Mouse (Mus musculus) Patski (cell line): ENCODE results near the gene Echdc3. TPM values are rescaled to one million over a fixed set of nuclear protein-coding genes. Genes with fewer than 3 reads are reported as not detected.

Source experiments
- ATAC-seq: fragments of 100-300 bp; one replicate; pipeline ENCODE4 v1.8.0; 2021
- CTCF ChIA-PET: fragments of 350-600 bp; sonication (Branson Sonifier 250); formaldehyde crosslinking; loops from one replicate; lab custom pipeline; 2022; ENCODE audit warnings: inconsistent platforms; lab: Charles Lee
- POLR2A ChIA-PET: fragments of 350-600 bp; sonication (Branson Sonifier 250); formaldehyde crosslinking; loops from one replicate; lab custom pipeline; 2022; ENCODE audit warnings: antibody characterized with exemption, inconsistent platforms; lab: Charles Lee
- DNase-seq: peaks from one replicate; pipeline ENCODE4 v3.0.0-alpha.2; 2011; ENCODE audit warnings: low read depth, low spot score
- H3K27me3 ChIP-seq: fragments of 371-371 bp; one replicate; pipeline ENCODE4 v1.5.1; 2021
- CTCF ChIP-seq: fragments of 100-300 bp; IDR thresholded peaks from one replicate; pipeline ENCODE4 v1.5.1; 2021
- in situ Hi-C: fragments of 300-500 bp; cut with MboI; formaldehyde crosslinking; loops from 3 replicates; pipeline ENCODE4 v1.11.1; 2018; ENCODE audit warnings: low pct_unique_long_range_greater_than_20kb, mixed read lengths
- polyA plus RNA-seq: library from polyadenylated mRNA; unstranded; gene quantifications from one replicate; pipeline ENCODE4 v1.2.3, GENCODE M21; 2021

Echdc3 gene
- polyA plus RNA-seq, 1 experiment from 2014 or later, result 22.2 TPM

DNA sequence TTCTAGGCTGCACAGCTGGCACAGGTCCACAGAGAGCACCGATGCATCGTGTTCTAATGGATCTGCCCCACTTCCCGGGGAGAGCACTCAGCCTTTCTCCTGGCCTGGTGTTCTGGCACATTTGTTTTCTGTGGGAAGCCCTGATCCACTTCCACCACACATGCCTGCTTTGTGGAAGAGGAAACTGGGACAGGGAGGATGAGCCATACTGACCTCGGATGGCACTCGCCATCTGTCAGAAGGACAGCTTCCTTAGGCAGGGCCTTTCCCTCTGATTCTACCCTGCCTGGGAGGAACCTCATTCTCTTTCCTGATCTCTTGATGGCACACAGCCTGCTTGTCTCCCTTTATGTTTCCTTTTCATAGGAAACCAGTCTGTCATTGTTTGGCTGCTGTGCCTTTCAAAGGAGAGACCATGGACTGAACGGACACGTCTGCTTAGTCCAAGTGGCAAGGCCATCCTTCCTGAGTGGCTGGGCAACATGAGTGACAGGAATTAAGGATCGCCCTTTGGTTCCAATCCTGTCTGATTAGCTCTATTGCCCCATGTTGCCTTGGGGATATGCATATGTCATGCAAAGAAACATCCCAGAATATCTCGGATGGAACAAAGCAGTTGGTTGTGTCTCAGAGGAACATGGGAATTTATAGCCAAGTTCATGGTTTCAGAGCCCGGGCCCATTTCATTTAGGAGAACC lies 13.7 kb upstream of the Echdc3 start:
- ATAC-seq (no peak), DNase-seq (no peak)
- ChIA-PET POLR2A (no interaction called here), CTCF (no interaction called here)
- in situ Hi-C loops, result loop anchor here (5.0 kb wide), 1 partner anchor 96 kb away; the partner anchor contains the start of gene Usp6nl
- no peaks in the 10 kb centered on the region for H3K27me3 ChIP-seq
- TF ChIP-seq CTCF, result no peak

DNA sequence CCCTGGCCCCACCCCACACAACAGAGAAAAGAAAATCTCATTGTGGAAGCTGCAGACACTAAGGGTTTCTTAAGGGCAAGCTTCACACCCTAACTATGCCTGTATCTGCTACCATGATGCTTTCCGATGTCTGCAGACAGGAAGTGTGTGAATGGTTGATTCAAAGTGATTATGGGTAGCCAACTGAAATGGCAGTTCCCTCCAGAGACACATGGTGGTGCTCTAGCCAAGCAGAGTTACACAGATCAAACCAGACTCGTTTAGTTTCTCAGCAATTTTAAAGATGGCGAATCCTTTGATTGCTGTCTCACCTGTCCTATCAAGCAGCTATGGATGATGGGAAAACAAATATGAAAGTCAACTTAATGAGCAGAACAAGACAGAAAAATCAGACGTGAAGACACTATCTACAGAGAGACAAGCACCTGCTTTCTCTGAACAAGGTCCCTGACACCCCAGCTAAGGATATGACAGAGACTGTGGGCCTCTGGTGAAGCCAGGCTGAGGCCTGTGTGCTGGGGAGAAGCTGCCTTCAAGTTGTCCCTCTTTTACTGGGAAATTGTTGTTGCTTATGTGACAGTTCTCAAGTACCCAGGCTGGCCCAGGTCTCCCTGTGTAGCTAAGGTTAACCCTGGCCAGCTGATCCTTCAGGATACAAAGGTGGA lies 7.4 kb upstream of the Echdc3 start:
- CTCF ChIA-PET, result interaction anchor here (0.7 to 4.5 kb wide), 30 partner anchors 9 to 811 kb away, joined by 3 to 73 read pairs (median 4); partner anchors contain the start of gene Usp6nl
- peak; percentile 71 for ATAC-seq

DNA sequence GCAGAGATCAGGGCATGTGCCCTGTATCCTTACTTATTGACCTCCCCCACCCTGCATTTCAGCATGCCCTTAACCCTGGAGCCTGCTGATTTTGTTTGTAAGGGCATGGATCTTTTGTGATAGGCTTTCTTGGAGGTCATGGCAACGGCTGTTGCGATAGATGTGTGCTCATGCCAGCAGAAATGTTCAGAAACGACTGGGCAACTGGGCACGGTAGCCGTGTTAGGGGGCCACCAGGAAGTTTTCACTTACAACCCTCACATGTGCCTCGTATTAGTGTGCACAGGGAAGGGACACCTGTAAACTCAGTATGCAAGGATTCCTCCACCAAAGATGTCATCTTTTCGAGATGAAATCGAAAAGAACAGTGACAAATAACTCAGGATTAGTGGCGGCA lies 508 bp downstream of the Echdc3 start:
- POLR2A ChIA-PET, result interaction anchor here (0.7 kb wide), 1 partner anchor 189 kb away, joined by 3 read pairs; no protein-coding TSS in a partner anchor
- TF ChIP-seq CTCF, result no peak
- ATAC-seq (no peak), DNase-seq (no peak)
- CTCF ChIA-PET, result interaction anchor here (1.6 kb wide), 1 partner anchor 8 kb away, joined by 6 read pairs; no protein-coding TSS in a partner anchor
- in situ Hi-C loops, result loop anchor here (25.0 kb wide), 1 partner anchor 875 kb away; no protein-coding TSS in a partner anchor
- H3K27me3 ChIP-seq, result no peaks in the 10 kb centered on the region

More for the DNA sequence above, 7.4 kb upstream of the Echdc3 start:
- H3K27me3 ChIP-seq, result no peaks in the 10 kb centered on the region
- POLR2A ChIA-PET, result interaction anchor here (1.2 kb wide), 1 partner anchor 188 kb away, joined by 3 read pairs; no protein-coding TSS in a partner anchor
- in situ Hi-C loops, result loop anchor here (5.0 to 25.0 kb wide), 2 partner anchors 187 to 867 kb away; no protein-coding TSS in a partner anchor
- TF ChIP-seq CTCF, result peak; percentile 91
- peak; percentile 24 for DNase-seq

DNA sequence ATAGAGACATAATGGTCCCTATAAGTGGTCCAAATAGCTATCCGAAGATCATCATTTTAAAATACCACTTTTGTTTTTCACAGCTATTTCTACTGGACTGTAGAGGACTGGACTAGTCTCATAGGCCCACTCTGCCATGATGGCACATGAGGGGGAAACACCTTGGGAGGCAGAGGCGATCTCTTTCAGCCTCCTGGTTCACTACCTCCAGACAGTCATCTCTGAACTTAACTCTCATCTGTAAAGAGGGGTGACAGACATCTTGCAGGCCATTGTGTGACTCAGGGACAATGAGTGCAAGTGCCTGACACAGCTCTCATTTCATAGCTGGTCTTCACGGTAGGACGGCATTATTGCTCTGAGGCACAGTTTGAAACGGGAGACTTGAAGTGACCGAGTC lies 2.0 kb downstream of the Echdc3 start:
- ATAC-seq, result no peak
- no peaks in the 10 kb centered on the region for H3K27me3 ChIP-seq
- DNase-seq, result no peak
- in situ Hi-C loops, result loop anchor here (25.0 kb wide), 1 partner anchor 876 kb away; no protein-coding TSS in a partner anchor
- ChIA-PET CTCF (interaction anchor here (1.6 kb wide), 1 partner anchor 9 kb away, joined by 6 read pairs; no protein-coding TSS in a partner anchor), POLR2A (interaction anchor here (0.6 to 0.9 kb wide), 2 partner anchors 17 to 1692 kb away, joined by 3 to 5 read pairs; no protein-coding TSS in a partner anchor)
- no peak for TF ChIP-seq CTCF

- in situ Hi-C loops, result loop anchor here (25.0 kb wide), 1 partner anchor 878 kb away; no protein-coding TSS in a partner anchor
- DNase-seq, result no peak
- no peak for ATAC-seq
- POLR2A ChIA-PET, result interaction anchor here (0.9 kb wide), 1 partner anchor 16 kb away, joined by 3 read pairs; no protein-coding TSS in a partner anchor
- TF ChIP-seq CTCF, result no peak
- CTCF ChIA-PET, result interaction anchor here (0.7 kb wide), 1 partner anchor 9 kb away, joined by 3 read pairs; no protein-coding TSS in a partner anchor
- no peaks in the 10 kb centered on the region for H3K27me3 ChIP-seq
These were observed 3.1 kb downstream of the Echdc3 start for GRCm38 (mm10) chr2:6209746-6210145.

DNA sequence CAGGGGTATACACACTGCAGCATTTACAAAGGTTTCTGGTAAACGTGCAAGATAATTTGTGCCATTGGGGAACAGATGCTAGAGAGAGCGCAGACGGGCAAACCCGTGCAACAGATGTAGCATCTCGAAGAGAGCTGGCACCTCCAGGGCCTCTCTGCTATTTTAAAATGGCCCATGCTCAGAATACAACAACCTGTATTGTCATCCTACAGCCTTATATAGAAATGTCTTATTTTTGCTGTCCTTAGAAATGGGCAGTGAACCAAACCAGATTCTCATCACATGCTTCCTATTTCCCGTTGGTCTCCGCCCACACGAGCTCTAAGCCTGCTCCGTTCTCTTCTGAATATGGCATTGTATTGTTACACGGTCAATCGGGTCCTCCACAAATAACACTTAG lies 3.7 kb downstream of the Echdc3 start:
- in situ Hi-C loops, result loop anchor here (25.0 kb wide), 1 partner anchor 878 kb away; no protein-coding TSS in a partner anchor
- H3K27me3 ChIP-seq, result no peaks in the 10 kb centered on the region
- TF ChIP-seq CTCF, result no peak
- DNase-seq (no peak), ATAC-seq (no peak)
- ChIA-PET POLR2A (no interaction called here), CTCF (interaction anchor here (0.7 kb wide), 1 partner anchor 10 kb away, joined by 3 read pairs; no protein-coding TSS in a partner anchor)

- ATAC-seq (no peak), DNase-seq (no peak)
- POLR2A ChIA-PET, result no interaction called here
- in situ Hi-C loops, result loop anchor here (25.0 kb wide), 1 partner anchor 880 kb away; no protein-coding TSS in a partner anchor
- TF ChIP-seq CTCF, result no peak
- no peaks in the 10 kb centered on the region for H3K27me3 ChIP-seq
- CTCF ChIA-PET, result interaction anchor here (1.2 kb wide), 1 partner anchor 262 kb away, joined by 3 read pairs; no protein-coding TSS in a partner anchor
These were observed 5.1 kb downstream of the Echdc3 start for GRCm38 (mm10) chr2:6207736-6208135.

DNA sequence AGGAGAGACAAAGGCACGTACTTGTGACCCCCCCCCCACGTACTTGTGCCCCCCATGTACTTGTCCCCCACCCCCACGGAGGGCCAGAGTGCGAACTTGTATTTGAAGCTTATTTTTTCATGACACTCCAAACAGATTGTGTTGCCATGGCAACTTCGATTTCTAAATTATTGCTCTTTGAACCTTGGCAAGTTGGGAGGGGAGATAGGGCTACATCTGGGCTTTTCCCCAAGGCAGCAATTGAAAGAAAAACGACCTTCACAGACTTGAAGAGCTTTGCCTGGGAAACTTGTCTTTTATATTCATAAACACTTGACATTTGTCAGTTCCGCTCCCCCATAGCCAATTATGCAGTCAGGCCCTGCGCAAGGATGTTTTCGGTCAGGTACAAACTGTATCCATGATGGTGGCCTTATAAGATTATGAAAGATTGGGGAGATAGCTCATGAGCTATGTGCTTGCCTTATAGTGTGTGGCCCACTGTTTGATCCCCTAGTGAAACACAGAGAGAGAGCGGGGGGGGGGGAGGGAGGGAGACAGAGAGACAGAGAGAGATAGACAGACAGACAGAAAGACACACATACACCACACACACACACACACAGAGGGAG lies 16.4 kb downstream of the Echdc3 start:
- CTCF ChIA-PET, result interaction anchor here (1.2 kb wide), 1 partner anchor 10 kb away, joined by 3 read pairs; no protein-coding TSS in a partner anchor

DNA sequence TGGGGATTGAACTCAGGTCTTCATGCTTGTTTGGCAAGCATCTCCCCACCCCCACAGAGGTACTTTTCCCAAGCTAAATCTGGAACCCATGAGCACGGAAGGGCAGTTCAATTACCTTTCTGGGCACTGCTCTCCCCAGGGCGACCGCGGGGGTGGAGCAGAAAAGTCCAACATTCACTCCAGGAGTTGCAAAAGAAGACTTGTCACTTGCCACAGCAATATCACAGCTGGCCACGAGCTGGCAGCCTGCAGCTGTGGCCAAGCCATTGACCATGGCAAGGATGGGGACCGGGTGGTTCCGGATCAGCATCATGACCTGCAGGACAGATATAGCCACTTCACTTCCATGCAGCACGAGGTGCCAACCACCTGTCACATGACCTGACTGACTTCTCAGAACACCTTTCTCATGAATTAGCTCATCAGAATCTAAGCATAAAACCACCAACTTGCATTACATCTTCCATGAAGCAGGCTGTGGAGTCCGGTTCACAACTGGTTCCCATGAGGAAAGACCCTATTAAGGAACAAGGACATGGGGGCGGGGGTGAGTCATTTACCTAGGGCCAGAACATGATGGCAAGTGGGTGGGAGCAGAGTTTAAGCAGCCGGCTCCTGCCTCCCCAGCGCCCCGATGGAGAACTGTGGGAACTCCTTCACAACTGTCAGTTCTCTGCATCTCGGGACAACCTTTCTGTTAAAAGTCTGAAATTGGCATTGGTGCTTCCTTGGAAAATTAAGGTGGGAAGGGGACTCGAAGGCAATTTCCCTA lies 17.2 kb downstream of the Echdc3 start:
- ATAC-seq (no peak), DNase-seq (no peak)

More for the DNA sequence above, 16.4 kb downstream of the Echdc3 start:
- TF ChIP-seq CTCF, result no peak
- no peak for ATAC-seq
- in situ Hi-C loops, result loop anchor here (25.0 kb wide), 1 partner anchor 516 kb away; no protein-coding TSS in a partner anchor
- no peak for DNase-seq
- POLR2A ChIA-PET, result no interaction called here
- no peaks in the 10 kb centered on the region for H3K27me3 ChIP-seq

More for the DNA sequence above, 17.2 kb downstream of the Echdc3 start:
- H3K27me3 ChIP-seq, result no peaks in the 10 kb centered on the region
- in situ Hi-C loops, result loop anchor here (25.0 kb wide), 1 partner anchor 517 kb away; no protein-coding TSS in a partner anchor
- CTCF ChIA-PET, result interaction anchor here (1.2 kb wide), 1 partner anchor 11 kb away, joined by 3 read pairs; no protein-coding TSS in a partner anchor
- POLR2A ChIA-PET, result no interaction called here
- TF ChIP-seq CTCF, result no peak
